Mouse (Mus musculus) spleen, adult 2 months (tissue): ENCODE measurements at regions not wholly inside any gene's neighbourhood (a gene's known extent, or its start where the extent isn't known, plus 50 kb on each side); places are given as distances from the start of the nearest gene placed in this dataset.

Source experiments
- CTCF ChIP-seq: fragments of 200-500 bp; IDR thresholded peaks from 2 replicates; pipeline ENCODE4 v1.5.1; 2011; ENCODE audit warnings: mild to moderate bottlenecking, inconsistent platforms; ENCODE audit not compliant: insufficient read depth, insufficient read length, insufficient replicate concordance; ENCODE audit errors: extremely low read depth
- POLR2A ChIP-seq: fragments of 200-500 bp; IDR thresholded peaks from 2 replicates; pipeline ENCODE4 v1.6.1; 2011; ENCODE audit warnings: low read depth, low read length, inconsistent platforms

DNA sequence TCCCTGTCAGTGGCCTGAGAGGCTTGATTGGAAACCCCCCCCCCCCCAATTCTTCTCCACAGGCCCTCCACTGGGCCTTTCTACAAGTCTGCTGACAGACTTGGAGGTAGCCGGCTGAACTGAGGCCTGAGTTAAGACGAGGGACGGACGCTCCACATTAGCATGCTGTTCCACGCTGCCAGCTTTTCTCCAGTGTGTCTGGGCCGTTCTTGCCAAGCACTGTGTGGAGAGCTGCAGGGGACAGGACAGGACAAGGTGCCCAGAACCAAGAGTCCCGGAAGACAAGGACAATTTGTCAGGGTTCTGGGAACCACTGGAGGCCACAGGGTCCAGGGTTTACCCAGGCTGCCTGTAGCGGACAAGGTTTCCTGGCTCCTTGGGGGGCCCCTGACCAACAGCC, 261.9 kb downstream of the Bcor start:
- TF ChIP-seq CTCF = no peak
- TF ChIP-seq POLR2A = no peak
